In genomic region chr1:137332108-137332769, GRCm38 (mm10) we compare ENCODE assay signal across 8 mouse cellular contexts.
DNase-seq lines count a peak whose midpoint lies in the region; ATAC-seq lines count a peak whose summit lies in the region.

No protein-coding gene starts in this region.

- no peak overlapping the region for H3K4me2 ChIP-seq in neural tube, embryonic 11.5 days (ENCODE audit: low read depth)
- H3K4me2 ChIP-seq in midbrain, embryonic 13.5 days (replicated peaks), result no peak overlapping the region

- no peaks in the 10 kb centered on the region for H3K27me3 ChIP-seq in neural tube, embryonic 11.5 days (ENCODE audit: control insufficient read depth, insufficient read depth, low read length)
- no peaks in the 10 kb centered on the region for H3K27me3 ChIP-seq in midbrain, embryonic 13.5 days

- WGBS in neural tube, embryonic 11.5 days, result 56% methylated on average over 8 of the region's 8 CpGs
- WGBS in midbrain, embryonic 13.5 days, result 62% methylated on average over 8 of the region's 8 CpGs

- ATAC-seq in cerebellum, adult (ENCODE audit: insufficient number of reproducible peaks, low FRiP score, low TSS enrichment), result peak; percentile 76
- peak; percentile 55; the same call in 1 of the 2 replicates for ATAC-seq in neural tube, embryonic 11.5 days (ENCODE audit: insufficient read depth, low FRiP score, low TSS enrichment)
- peak; percentile 74; the same call in 1 of the 2 replicates for ATAC-seq in midbrain, embryonic 13.5 days

- H3K36me3 ChIP-seq in neural tube, embryonic 11.5 days (ENCODE audit: control insufficient read depth, insufficient read depth, low read length), result no peaks in the 10 kb centered on the region
- H3K36me3 ChIP-seq in midbrain, embryonic 13.5 days, result no peaks in the 10 kb centered on the region

- H3K9me3 ChIP-seq in neural tube, embryonic 11.5 days (ENCODE audit: control insufficient read depth, low read length), result no peaks in the 10 kb centered on the region
- no peaks in the 10 kb centered on the region for H3K9me3 ChIP-seq in midbrain, embryonic 13.5 days

- no peak overlapping the region for H3K9ac ChIP-seq in neural tube, embryonic 11.5 days (ENCODE audit: low read length)
- no peak overlapping the region for H3K9ac ChIP-seq in midbrain, embryonic 13.5 days (replicated peaks)

- no peak for DNase-seq in cerebellum, adult 11 months
- DNase-seq in neural tube, embryonic 11.5 days (ENCODE audit: low spot score), result peak; percentile 29
- DNase-seq in neural tube, embryonic 10.5 days (ENCODE audit: extremely low spot score, low spot score), result no peak
- DNase-seq in kidney, postnatal 14 days, result peak; percentile 32
- no peak for DNase-seq in adrenal gland, postnatal 10 days
- no peak for DNase-seq in gastrocnemius, postnatal 25 days

- no peak overlapping the region for H3K4me3 ChIP-seq in neural tube, embryonic 11.5 days (ENCODE audit: low read depth, low read length)
- no peak overlapping the region for H3K4me3 ChIP-seq in midbrain, embryonic 13.5 days (replicated peaks)

- H3K4me1 ChIP-seq in neural tube, embryonic 11.5 days (ENCODE audit: control insufficient read depth, insufficient read depth, low read length), result no peaks in the 10 kb centered on the region
- H3K4me1 ChIP-seq in midbrain, embryonic 13.5 days (replicated peaks), result peaks cover 10% of the 10 kb centered on the region; the same call in 1 of the 2 replicates

- no peak overlapping the region for H3K27ac ChIP-seq in neural tube, embryonic 11.5 days (ENCODE audit: low read depth, low read length)
- H3K27ac ChIP-seq in midbrain, embryonic 13.5 days, result no peak overlapping the region

Comparison
In these comparisons a context has a peak if more than half of its experiments do, and no peak if none do; other contexts are left out.
1. DNase-seq: peak in neural tube, embryonic 11.5 days (single experiment) and kidney, postnatal 14 days (single experiment); none in cerebellum, adult 11 months (single experiment), neural tube, embryonic 10.5 days (single experiment), adrenal gland, postnatal 10 days (single experiment) and gastrocnemius, postnatal 25 days (single experiment).
2. Peak in every context shown above with its lines, with median percentiles within 50 percentile points of each other: ATAC-seq.